Mouse (Mus musculus) embryonic fibroblast, embryonic 13.5 days (primary cell): ENCODE data around the gene Ctsw.
"Not testable (repeated sequence)": the region's sequence is repeated elsewhere in the genome, so short reads cannot be mapped to it uniquely, and the experiment has no call there.

Source experiments
- CTCF ChIP-seq: IDR thresholded peaks from 2 replicates; pipeline ENCODE4 v1.5.1; 2011; ENCODE audit warnings: mild to moderate bottlenecking, control low read depth, low read length, moderate library complexity, borderline replicate concordance; ENCODE audit not compliant: insufficient read depth
- POLR2A ChIP-seq: IDR thresholded peaks from 2 replicates; pipeline ENCODE4 v1.6.1; 2011; ENCODE audit warnings: low read depth, mild to moderate bottlenecking, control low read depth, low read length, moderate library complexity

DNA sequence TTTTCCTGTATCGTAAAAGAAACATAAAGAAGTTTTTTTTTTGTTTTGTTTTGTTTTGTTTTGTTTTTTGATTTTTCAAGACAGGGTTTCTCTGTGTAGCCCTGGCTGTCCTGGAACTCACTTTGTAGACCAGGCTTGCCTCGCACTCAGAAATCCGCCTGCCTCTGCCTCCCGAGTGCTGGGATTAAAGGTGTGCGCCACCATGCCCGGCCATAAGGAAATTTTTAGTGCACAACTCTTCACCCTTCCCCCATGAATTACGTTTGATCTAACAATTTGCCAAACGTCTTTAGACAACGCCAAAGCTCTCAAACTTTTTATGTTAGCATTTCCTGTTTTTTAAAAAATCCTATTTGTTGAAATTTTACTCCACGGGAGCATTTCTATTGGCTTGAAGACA is 21.4 kb upstream of the Ctsw start:
- not testable (repeated sequence) for TF ChIP-seq CTCF, POLR2A
